Mouse (Mus musculus): ENCODE results near the gene Ccm2.

GRCm38 (mm10) chr11:6624619-6625382 is 78.1 kb downstream of the Ccm2 start:
- TF ChIP-seq CTCF (IDR thresholded peaks at IDR 0.05; ENCODE audit: insufficient read depth, low read length) (no peak), POLR2A (IDR thresholded peaks at IDR 0.05; ENCODE audit: borderline replicate concordance, extremely low read depth, low read depth, low read length) (no peak)

Data from lung, adult 2 months (tissue).